Mouse (Mus musculus): ENCODE results near the gene Zfp583. TPM values are rescaled to one million over a fixed set of nuclear protein-coding genes. Genes with fewer than 3 reads are reported as not detected.

Zfp583 gene
- polyA plus RNA-seq, 1 experiment: 0.48 TPM

- Histone ChIP-seq H3K4me1 (ENCODE audit: control insufficient read depth, insufficient read depth, insufficient read length, low read length) (peaks cover 3% of the 10 kb centered on the region; the same call in 1 of the 2 replicates), H3K27me3 (ENCODE audit: control insufficient read depth, insufficient read depth, low read length) (no peaks in the 10 kb centered on the region), H3K4me3 (ENCODE audit: low read depth, low read length) (peak within 1 kb of the TSS; percentile 73), H3K36me3 (ENCODE audit: control insufficient read depth, insufficient read depth, low read length) (no peaks in the 10 kb centered on the region), H3K27ac (ENCODE audit: insufficient read depth, low read depth, low read length) (peak within 1 kb of the TSS; percentile 18)
- 2% methylated on average over 50 of the region's 50 CpGs for WGBS
- TF ChIP-seq POLR2A (IDR thresholded peaks at IDR 0.05; ENCODE audit: low read depth, low read length) (peak; percentile 47; the same call in 1 of the 2 replicates), CTCF (IDR thresholded peaks at IDR 0.05; ENCODE audit: extremely low read depth, insufficient read length, insufficient replicate concordance, low read depth, low read length) (no peak)
Measured at GRCm38 (mm10) chr7:6285842-6286705, 45.0 kb downstream of the Zfp583 start, which contains the start of gene Zfp667. TSS of gene Zfp667 (plus strand) at chr7:6286579.

GRCm38 (mm10) chr7:6285366-6285765 lies 45.7 kb downstream of the Zfp583 start:
- Histone ChIP-seq H3K27me3 (ENCODE audit: control insufficient read depth, insufficient read depth, low read length) (no peaks in the 10 kb centered on the region), H3K4me1 (ENCODE audit: control insufficient read depth, insufficient read depth, insufficient read length, low read length) (peaks cover 3% of the 10 kb centered on the region; the same call in 1 of the 2 replicates), H3K27ac (ENCODE audit: insufficient read depth, low read depth, low read length) (no peak overlapping the region), H3K4me3 (ENCODE audit: low read depth, low read length) (no peak overlapping the region), H3K36me3 (ENCODE audit: control insufficient read depth, insufficient read depth, low read length) (no peaks in the 10 kb centered on the region)
- 74% methylated on average over 6 of the region's 6 CpGs for WGBS
- TF ChIP-seq CTCF (IDR thresholded peaks at IDR 0.05; ENCODE audit: extremely low read depth, insufficient read length, insufficient replicate concordance, low read depth, low read length): no peak
- TF ChIP-seq POLR2A (IDR thresholded peaks at IDR 0.05; ENCODE audit: low read depth, low read length): no peak

GRCm38 (mm10) chr7:6284442-6285012 lies 46.6 kb downstream of the Zfp583 start:
- Histone ChIP-seq H3K4me1 (ENCODE audit: control insufficient read depth, insufficient read depth, insufficient read length, low read length) (peaks cover 3% of the 10 kb centered on the region; the same call in 1 of the 2 replicates), H3K36me3 (ENCODE audit: control insufficient read depth, insufficient read depth, low read length) (no peaks in the 10 kb centered on the region), H3K27ac (ENCODE audit: insufficient read depth, low read depth, low read length) (no peak overlapping the region), H3K27me3 (ENCODE audit: control insufficient read depth, insufficient read depth, low read length) (no peaks in the 10 kb centered on the region), H3K4me3 (ENCODE audit: low read depth, low read length) (no peak overlapping the region)
- no peak for TF ChIP-seq POLR2A (IDR thresholded peaks at IDR 0.05; ENCODE audit: low read depth, low read length)
- no peak for TF ChIP-seq CTCF (IDR thresholded peaks at IDR 0.05; ENCODE audit: extremely low read depth, insufficient read length, insufficient replicate concordance, low read depth, low read length)
- 90% methylated on average over 4 of the region's 4 CpGs for WGBS

GRCm38 (mm10) chr7:6283451-6284075 lies 47.5 kb downstream of the Zfp583 start:
- peak; percentile 60; the same call in 1 of the 2 replicates for TF ChIP-seq CTCF (IDR thresholded peaks at IDR 0.05; ENCODE audit: extremely low read depth, insufficient read length, insufficient replicate concordance, low read depth, low read length)
- peak; percentile 36; the same call in 1 of the 2 replicates for TF ChIP-seq POLR2A (IDR thresholded peaks at IDR 0.05; ENCODE audit: low read depth, low read length)
- H3K36me3 ChIP-seq (ENCODE audit: control insufficient read depth, insufficient read depth, low read length): no peaks in the 10 kb centered on the region
- H3K27ac ChIP-seq (ENCODE audit: insufficient read depth, low read depth, low read length): peak overlapping the region; percentile 62
- peak overlapping the region; percentile 91 for H3K4me3 ChIP-seq (ENCODE audit: low read depth, low read length)
- H3K27me3 ChIP-seq (ENCODE audit: control insufficient read depth, insufficient read depth, low read length): no peaks in the 10 kb centered on the region
- WGBS: 1% methylated on average over 23 of the region's 23 CpGs
- H3K4me1 ChIP-seq (ENCODE audit: control insufficient read depth, insufficient read depth, insufficient read length, low read length): peaks cover 3% of the 10 kb centered on the region; the same call in 1 of the 2 replicates

- H3K27ac ChIP-seq (ENCODE audit: insufficient read depth, low read depth, low read length): peak overlapping the region; percentile 18; the same call in 1 of the 2 replicates
Measured at GRCm38 (mm10) chr7:6282749-6283148, 48.3 kb downstream of the Zfp583 start.

GRCm38 (mm10) chr7:6277906-6278305 lies 53.2 kb downstream of the Zfp583 start:
- no peaks in the 10 kb centered on the region for H3K4me1 ChIP-seq (ENCODE audit: control insufficient read depth, insufficient read depth, insufficient read length, low read length)
- WGBS: 21% methylated on average over 3 of the region's 3 CpGs
- no peak overlapping the region for H3K27ac ChIP-seq (ENCODE audit: insufficient read depth, low read depth, low read length)
- H3K27me3 ChIP-seq (ENCODE audit: control insufficient read depth, insufficient read depth, low read length): no peaks in the 10 kb centered on the region
- TF ChIP-seq POLR2A (IDR thresholded peaks at IDR 0.05; ENCODE audit: low read depth, low read length): no peak
- TF ChIP-seq CTCF (IDR thresholded peaks at IDR 0.05; ENCODE audit: extremely low read depth, insufficient read length, insufficient replicate concordance, low read depth, low read length): no peak
- no peak overlapping the region for H3K4me3 ChIP-seq (ENCODE audit: low read depth, low read length)
- no peaks in the 10 kb centered on the region for H3K36me3 ChIP-seq (ENCODE audit: control insufficient read depth, insufficient read depth, low read length)

More at GRCm38 (mm10) chr7:6282749-6283148, 48.3 kb downstream of the Zfp583 start:
- H3K27me3 ChIP-seq (ENCODE audit: control insufficient read depth, insufficient read depth, low read length): no peaks in the 10 kb centered on the region
- no peaks in the 10 kb centered on the region for H3K36me3 ChIP-seq (ENCODE audit: control insufficient read depth, insufficient read depth, low read length)
- TF ChIP-seq POLR2A (IDR thresholded peaks at IDR 0.05; ENCODE audit: low read depth, low read length): no peak
- TF ChIP-seq CTCF (IDR thresholded peaks at IDR 0.05; ENCODE audit: extremely low read depth, insufficient read length, insufficient replicate concordance, low read depth, low read length): no peak
- peaks cover 3% of the 10 kb centered on the region; the same call in 1 of the 2 replicates for H3K4me1 ChIP-seq (ENCODE audit: control insufficient read depth, insufficient read depth, insufficient read length, low read length)
- WGBS: 0% methylated on average over 1 of the region's 1 CpGs
- no peak overlapping the region for H3K4me3 ChIP-seq (ENCODE audit: low read depth, low read length)
